Mouse (Mus musculus) ES-CJ7 (cell line): ENCODE measurements around the gene Grpel1.

ENCODE experiments used
- DNase-seq: peaks from one replicate; pipeline ENCODE4 v3.0.0; 2011; ENCODE audit warnings: low read depth, low spot score

The Grpel1 gene

GRCm38 (mm10) chr5:36510956-36511355 is 46.2 kb downstream of the Grpel1 start:
- DNase-seq = no peak

GRCm38 (mm10) chr5:36515126-36515525 is 50.3 kb downstream of the Grpel1 start:
- DNase-seq = no peak

GRCm38 (mm10) chr5:36515558-36515957 is 50.8 kb downstream of the Grpel1 start:
- no peak for DNase-seq

- DNase-seq = no peak
These were observed 52.8 kb downstream of the Grpel1 start for GRCm38 (mm10) chr5:36517596-36517995.

- no peak for DNase-seq
These were observed 55.0 kb downstream of the Grpel1 start for GRCm38 (mm10) chr5:36519751-36520150.

- DNase-seq = no peak
These were observed 58.0 kb downstream of the Grpel1 start for GRCm38 (mm10) chr5:36522782-36523181.

- no peak for DNase-seq
These were observed 58.5 kb downstream of the Grpel1 start for GRCm38 (mm10) chr5:36523219-36523703.
